Mouse (Mus musculus) hindbrain, embryonic 10.5 days (tissue): Measurements from ENCODE around the gene Dgkh. TPM values are rescaled to one million over a fixed set of nuclear protein-coding genes. Genes with fewer than 3 reads are reported as not detected.
A peak's percentile ranks its signal among the peaks of the same experiment; 100 is the strongest.

Source experiments
- DNase-seq: peaks from one replicate; pipeline ENCODE4 v3.0.0-alpha.2; 2017; ENCODE audit warnings: low spot score
- H3K27ac ChIP-seq: fragments of 300-500 bp; sonication (generic); 2 replicates; pipeline ENCODE4 v1.5.1; 2016; ENCODE audit warnings: mild to moderate bottlenecking, moderate library complexity
- H3K27me3 ChIP-seq: fragments of 300-500 bp; sonication (generic); 2 replicates; pipeline ENCODE4 v1.6.1; 2016; ENCODE audit warnings: mild to moderate bottlenecking; ENCODE audit not compliant: poor library complexity, insufficient read depth, severe bottlenecking
- H3K36me3 ChIP-seq: fragments of 300-500 bp; sonication (generic); 2 replicates; pipeline ENCODE4 v1.6.1; 2016; ENCODE audit warnings: mild to moderate bottlenecking, moderate library complexity
- H3K4me1 ChIP-seq: fragments of 300-500 bp; sonication (generic); replicated peaks from 2 replicates; pipeline ENCODE4 v1.6.1; 2016; ENCODE audit warnings: mild to moderate bottlenecking
- H3K4me3 ChIP-seq: fragments of 300-500 bp; sonication (generic); 2 replicates; pipeline ENCODE4 v1.5.1; 2016; ENCODE audit warnings: mild to moderate bottlenecking, moderate library complexity
- H3K9me3 ChIP-seq: fragments of 300-500 bp; sonication (generic); 2 replicates; pipeline ENCODE4 v1.6.1; 2016; ENCODE audit warnings: mild to moderate bottlenecking, moderate library complexity
- WGBS: fragments of 180-500 bp; shearing (Covaris S2); methylation state at CpG from one replicate; pipeline ENCODE4 v1.1.7; 2016; 5-methylcytosine and 5-hydroxymethylcytosine counted together
- polyA plus RNA-seq: library from polyadenylated mRNA; unstranded; fragments of >200 nt; fragmentation: Nextera tagmentation; extraction: Ambion mirVana; gene quantifications from 2 replicates; pipeline ENCODE4 v1.2.1, GENCODE M21; 2016

The Dgkh gene
- polyA plus RNA-seq, 1 experiment from 2014 or later: 0.88 TPM

DNA sequence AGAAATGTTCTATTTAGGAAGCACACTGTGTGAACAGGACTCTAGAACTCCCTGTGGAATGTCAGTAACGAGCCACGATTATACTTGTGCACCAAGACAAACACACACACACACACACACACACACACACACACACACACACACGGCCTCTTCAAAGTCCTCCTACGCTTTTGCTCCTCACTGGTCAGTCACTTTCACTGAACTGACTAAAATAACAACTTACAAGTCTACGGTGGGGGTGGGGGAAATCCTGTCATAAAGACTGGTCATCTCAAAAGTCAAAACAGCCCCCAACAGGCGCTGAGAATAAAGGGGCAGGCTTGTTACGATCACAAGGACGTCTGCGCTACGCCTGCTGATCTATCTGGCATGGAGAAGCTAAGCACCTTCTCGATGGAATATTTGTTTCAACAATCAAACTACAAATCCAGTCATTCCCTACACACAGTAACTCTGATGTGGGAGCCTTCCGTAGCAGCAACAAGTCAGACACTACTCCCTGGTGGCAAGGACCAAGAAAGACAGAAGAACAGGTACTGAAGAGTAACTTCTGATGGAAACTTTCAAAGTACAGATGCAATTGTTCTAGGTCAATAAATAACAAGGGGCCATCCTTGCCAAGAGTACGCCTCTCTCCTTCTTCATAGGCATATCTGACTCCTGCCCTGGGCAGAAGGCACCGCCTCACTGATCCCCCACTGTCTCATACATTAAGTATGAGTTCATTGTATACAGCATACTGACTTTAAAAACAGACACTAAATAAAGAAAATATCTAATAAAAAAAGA lies 96.8 kb downstream of the Dgkh start:
- Histone ChIP-seq H3K27me3 (no peaks in the 10 kb centered on the region), H3K27ac (no peak overlapping the region), H3K4me3 (no peak overlapping the region), H3K4me1 (peaks cover 15% of the 10 kb centered on the region; the same call in 1 of the 2 replicates), H3K36me3 (no peaks in the 10 kb centered on the region), H3K9me3 (no peaks in the 10 kb centered on the region)
- DNase-seq: no peak
- 84% methylated on average over 14 of the region's 14 CpGs for WGBS

DNA sequence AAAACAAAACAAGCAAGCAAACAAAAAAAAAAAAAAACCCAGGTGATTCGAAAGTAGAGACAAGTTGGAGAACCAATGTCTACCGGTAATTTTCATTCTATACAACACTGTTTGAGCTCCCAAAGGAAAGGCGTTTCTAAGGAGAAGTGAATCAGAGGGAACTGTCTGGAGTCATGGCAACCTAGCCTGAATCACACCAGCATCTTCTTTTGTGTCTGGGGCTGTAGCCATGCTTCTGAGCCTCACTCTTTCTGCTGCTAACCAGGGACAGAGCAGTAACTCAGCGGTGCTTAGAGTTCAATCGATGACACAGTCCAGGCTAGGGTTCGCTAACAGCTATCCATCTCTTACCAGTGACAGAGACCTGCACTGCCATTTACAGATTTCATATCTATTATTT lies 99.8 kb downstream of the Dgkh start:
- H3K4me1 ChIP-seq: peaks cover 15% of the 10 kb centered on the region; the same call in 1 of the 2 replicates
- WGBS: 75% methylated on average over 6 of the region's 6 CpGs
- no peak overlapping the region for H3K4me3 ChIP-seq
- DNase-seq: no peak
- H3K27me3 ChIP-seq: no peaks in the 10 kb centered on the region
- no peaks in the 10 kb centered on the region for H3K9me3 ChIP-seq
- H3K27ac ChIP-seq: no peak overlapping the region
- H3K36me3 ChIP-seq: no peaks in the 10 kb centered on the region

DNA sequence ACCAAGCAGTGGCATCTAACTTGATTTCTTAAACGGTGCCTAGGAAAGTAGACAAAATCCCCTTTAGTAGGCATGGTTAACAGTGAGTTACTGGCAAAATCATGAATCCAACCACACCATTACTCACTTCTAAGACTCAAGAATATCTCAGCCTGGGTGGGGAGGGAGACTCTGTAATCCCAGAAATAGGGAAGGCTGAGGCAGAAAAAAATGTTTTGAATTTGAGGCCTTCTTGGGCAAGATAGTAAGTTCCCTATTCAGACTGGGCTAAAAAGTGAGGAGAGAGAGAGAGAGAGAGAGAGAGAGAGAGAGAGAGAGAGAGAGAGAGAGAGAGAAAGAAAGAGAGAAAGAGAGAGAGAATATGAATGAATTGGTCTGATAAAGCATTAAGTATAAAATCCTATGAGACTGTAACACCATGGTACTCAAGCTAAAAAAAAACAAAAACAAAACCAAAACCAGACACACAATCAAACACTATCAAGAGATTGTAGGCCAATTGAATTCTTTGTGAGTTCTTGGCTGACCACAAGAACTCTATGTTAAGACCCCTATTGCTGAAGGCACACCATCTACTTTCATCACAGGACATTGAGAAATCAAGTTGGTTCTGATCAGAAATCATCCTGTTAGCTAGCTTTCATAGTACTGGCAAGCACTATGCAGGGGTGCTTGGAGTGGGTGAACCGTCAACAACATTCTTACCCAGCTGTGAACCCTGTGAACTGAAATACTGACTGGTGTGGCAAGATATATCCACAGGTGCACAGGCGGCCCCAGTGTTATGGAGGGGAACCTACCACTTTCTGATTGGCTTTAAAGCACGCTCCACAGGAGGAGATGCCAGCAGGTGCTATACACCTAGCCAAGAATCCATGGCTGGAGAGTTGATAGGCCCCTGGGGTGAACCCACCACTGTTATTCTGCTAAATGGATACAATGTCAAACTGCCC lies 101.4 kb downstream of the Dgkh start:
- H3K4me3 ChIP-seq: no peak overlapping the region
- no peaks in the 10 kb centered on the region for H3K9me3 ChIP-seq
- H3K27me3 ChIP-seq: no peaks in the 10 kb centered on the region
- H3K36me3 ChIP-seq: no peaks in the 10 kb centered on the region
- no peak for DNase-seq
- no peak overlapping the region for H3K27ac ChIP-seq
- 88% methylated on average over 4 of the region's 4 CpGs for WGBS
- 0 out of 2 replicates have a peak, but pooled peaks cover 7% of the 10 kb centered on the region for H3K4me1 ChIP-seq

DNA sequence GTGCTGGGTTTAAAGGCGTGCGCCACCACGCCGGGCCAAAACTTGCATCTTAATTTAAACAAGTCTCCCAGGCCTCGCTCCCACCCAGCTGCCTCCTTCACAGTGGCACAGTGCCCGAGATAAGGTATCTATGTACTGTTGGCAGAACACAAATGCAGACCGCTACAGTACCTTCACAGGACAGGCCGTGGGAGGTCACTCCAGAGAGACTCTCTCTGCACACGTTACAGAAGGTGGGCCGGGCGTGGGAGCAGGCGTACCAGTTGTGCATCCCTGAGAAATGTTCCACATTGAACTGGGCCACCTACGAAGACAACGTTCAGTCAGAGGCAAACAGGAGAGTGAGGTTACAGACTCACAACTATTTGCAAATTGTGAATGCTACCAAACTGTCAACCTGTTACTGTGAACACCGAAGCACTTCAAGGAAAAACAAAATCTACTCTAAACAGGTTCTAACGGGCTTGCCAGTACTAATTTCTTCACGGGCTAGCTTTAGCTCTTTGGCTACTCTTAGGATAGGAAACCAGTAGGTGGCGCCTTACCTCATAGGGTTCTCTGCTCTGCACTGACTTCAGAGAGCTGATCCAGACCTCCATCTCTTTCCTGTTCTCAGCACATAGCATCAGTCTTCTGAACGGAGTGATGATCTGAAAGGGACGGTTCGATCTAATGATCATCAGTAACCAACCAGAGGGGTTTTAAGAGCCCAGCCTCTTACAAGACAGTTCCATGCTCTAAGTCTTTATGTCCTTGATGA lies 104.9 kb downstream of the Dgkh start:
- H3K9me3 ChIP-seq: no peaks in the 10 kb centered on the region
- no peak overlapping the region for H3K4me3 ChIP-seq
- H3K27me3 ChIP-seq: no peaks in the 10 kb centered on the region
- no peak overlapping the region for H3K27ac ChIP-seq
- DNase-seq: no peak
- peaks cover 4% of the 10 kb centered on the region; the same call in 1 of the 2 replicates for H3K36me3 ChIP-seq
- 0 out of 2 replicates have a peak, but pooled peaks cover under 1% of the 10 kb centered on the region for H3K4me1 ChIP-seq
- 86% methylated on average over 21 of the region's 21 CpGs for WGBS

DNA sequence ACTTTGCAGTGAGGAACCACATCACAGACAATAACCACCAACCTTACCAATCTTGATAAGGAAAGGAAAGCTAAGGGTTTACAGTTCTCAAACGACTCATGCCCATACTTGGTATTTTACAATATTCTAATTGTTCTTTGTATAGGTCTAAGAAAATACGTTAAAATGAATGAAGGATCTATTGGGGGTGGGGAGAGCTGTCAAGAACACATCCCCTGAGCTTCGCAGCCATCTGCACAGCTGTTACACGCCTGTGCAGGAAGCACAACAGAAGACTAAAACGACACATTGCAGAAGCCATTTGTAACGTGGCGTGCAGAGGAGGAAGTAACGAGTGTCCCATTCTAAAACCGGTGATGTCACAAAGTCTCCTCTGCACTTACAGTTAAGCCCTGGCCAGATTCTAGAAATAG lies 113.7 kb downstream of the Dgkh start:
- H3K27ac ChIP-seq: no peak overlapping the region
- no peaks in the 10 kb centered on the region for H3K27me3 ChIP-seq
- WGBS: 82% methylated on average over 9 of the region's 9 CpGs
- DNase-seq: no peak
- H3K9me3 ChIP-seq: no peaks in the 10 kb centered on the region
- H3K36me3 ChIP-seq: peaks cover 7% of the 10 kb centered on the region; the same call in 1 of the 2 replicates
- no peak overlapping the region for H3K4me3 ChIP-seq
- no peaks in the 10 kb centered on the region for H3K4me1 ChIP-seq

DNA sequence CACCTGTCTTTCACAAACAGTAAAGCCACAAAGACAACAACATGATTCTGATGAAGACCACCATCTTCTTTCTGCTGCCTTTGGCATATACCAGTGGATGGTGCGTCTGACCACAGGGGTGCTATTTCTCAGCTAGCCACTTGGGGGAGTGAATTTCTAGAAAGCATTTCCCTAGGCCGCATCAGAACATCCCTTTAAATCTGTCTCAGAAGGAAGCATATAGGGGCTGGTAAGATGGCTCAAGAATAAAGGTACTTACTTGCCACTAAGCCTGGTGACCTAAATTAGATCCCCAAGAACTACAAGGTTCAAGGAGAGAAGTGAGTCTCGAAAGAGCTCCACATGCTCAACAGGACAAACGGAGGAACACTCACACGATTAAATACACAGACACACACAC lies 119.0 kb downstream of the Dgkh start:
- no peak overlapping the region for H3K4me3 ChIP-seq
- 0 out of 2 replicates have a peak, but pooled peaks cover 5% of the 10 kb centered on the region for H3K36me3 ChIP-seq
- no peaks in the 10 kb centered on the region for H3K4me1 ChIP-seq
- no peaks in the 10 kb centered on the region for H3K9me3 ChIP-seq
- no peaks in the 10 kb centered on the region for H3K27me3 ChIP-seq
- DNase-seq: no peak
- no peak overlapping the region for H3K27ac ChIP-seq
- WGBS: 76% methylated on average over 5 of the region's 5 CpGs

DNA sequence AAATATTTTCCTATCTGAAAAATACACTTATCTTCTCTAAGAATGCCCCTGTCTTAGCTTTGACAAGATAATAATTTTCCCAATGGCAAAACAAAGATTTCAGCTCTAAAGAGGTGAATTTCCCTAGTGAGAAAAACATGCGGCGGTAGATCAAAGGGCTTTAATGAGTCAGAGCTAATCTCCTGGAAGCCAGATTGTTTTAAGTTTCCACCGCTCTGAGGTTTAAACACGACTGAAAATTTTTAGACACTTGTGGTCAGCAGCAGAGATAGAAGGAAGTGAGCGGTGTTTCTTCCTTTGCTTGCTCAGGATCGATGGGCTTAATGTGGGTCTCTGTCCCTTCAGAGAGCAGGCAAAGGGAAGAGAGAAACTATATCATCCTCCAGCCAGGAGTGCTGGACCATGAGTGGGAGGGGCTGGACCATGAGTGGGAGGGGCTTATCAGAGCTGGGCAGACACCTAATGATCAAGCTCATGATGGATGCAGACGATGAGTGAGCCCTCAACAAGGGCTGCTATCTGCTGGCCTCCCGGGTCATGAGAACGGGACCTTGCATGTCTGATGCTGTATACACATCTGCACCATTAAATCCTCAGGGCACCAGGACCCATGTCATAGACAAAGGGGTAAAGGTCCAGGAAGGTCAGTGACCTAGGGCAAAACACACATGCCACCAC lies 120.3 kb downstream of the Dgkh start:
- WGBS: 81% methylated on average over 9 of the region's 9 CpGs
- Histone ChIP-seq H3K27ac (no peak overlapping the region), H3K9me3 (no peaks in the 10 kb centered on the region), H3K27me3 (no peaks in the 10 kb centered on the region), H3K4me3 (no peak overlapping the region), H3K4me1 (no peaks in the 10 kb centered on the region), H3K36me3 (0 out of 2 replicates have a peak, but pooled peaks cover 5% of the 10 kb centered on the region)
- no peak for DNase-seq

DNA sequence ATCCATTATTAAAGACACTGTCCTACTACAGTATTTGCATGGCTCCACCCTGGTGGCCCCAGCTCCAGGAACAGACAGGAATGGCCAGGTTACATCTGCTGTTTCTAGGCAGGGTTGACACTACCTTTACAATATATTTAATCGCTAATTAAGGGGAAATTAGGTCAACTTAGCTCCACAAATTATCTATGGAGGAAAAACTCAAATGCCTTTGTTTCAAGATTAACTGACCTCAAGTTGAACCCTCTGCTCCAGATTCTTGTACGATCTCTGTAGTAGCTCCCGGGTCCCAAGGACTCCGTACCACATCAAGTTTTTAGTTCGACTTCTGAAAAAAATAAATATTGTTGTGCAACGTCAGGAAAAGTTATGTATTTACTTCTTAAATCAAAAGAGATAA lies 137.7 kb downstream of the Dgkh start:
- no peaks in the 10 kb centered on the region for H3K9me3 ChIP-seq
- H3K4me3 ChIP-seq: no peak overlapping the region
- DNase-seq: no peak
- H3K27ac ChIP-seq: no peak overlapping the region
- H3K27me3 ChIP-seq: no peaks in the 10 kb centered on the region
- H3K36me3 ChIP-seq: no peaks in the 10 kb centered on the region
- no peaks in the 10 kb centered on the region for H3K4me1 ChIP-seq
- 92% methylated on average over 6 of the region's 6 CpGs for WGBS

DNA sequence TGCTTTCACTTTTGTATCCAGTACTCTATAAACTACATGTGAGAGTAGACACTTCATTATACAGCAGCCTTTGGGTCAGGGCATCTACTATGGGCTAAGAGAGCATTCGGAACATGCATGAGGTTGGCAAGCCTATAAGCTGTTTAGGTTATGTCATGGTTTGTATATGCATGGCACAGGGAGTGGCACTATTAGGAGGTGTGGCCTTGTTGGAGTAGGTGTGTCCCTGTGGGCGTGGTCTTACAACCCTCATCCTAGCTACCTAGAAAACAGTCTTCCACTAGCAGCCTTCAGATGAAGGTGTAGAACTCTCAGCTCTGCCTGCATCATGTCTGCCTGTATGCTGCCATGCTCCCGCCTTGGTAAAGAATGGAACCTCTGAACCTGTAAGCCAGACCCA lies 139.6 kb downstream of the Dgkh start:
- 92% methylated on average over 3 of the region's 3 CpGs for WGBS
- no peak for DNase-seq
- no peaks in the 10 kb centered on the region for H3K4me1 ChIP-seq
- no peak overlapping the region for H3K27ac ChIP-seq
- no peaks in the 10 kb centered on the region for H3K27me3 ChIP-seq
- H3K9me3 ChIP-seq: no peaks in the 10 kb centered on the region
- H3K36me3 ChIP-seq: no peaks in the 10 kb centered on the region
- no peak overlapping the region for H3K4me3 ChIP-seq

DNA sequence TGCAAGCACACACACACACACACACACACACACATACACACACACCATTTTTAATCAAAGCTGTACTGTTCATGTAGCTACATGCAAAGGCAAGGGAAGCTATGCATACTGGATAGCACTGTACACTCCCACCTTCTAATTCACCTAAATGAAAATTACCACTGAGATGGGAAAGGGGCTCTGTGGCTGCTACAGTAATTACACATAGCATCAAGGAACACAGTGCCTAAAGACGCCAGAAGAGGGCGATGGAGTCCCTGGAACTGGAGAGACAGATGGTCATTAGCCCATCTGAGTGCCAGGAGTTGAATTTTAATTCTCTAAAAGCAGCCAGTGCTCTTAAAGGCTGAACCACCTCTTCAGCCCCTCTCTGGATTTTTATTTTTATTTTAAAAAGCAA lies 142.2 kb downstream of the Dgkh start:
- H3K9me3 ChIP-seq: no peaks in the 10 kb centered on the region
- peak; percentile 52 for DNase-seq
- no peaks in the 10 kb centered on the region for H3K27me3 ChIP-seq
- H3K4me1 ChIP-seq: no peaks in the 10 kb centered on the region
- peaks cover 17% of the 10 kb centered on the region for H3K36me3 ChIP-seq
- WGBS: 6% methylated on average over 2 of the region's 2 CpGs
- H3K4me3 ChIP-seq: no peak overlapping the region
- no peak overlapping the region for H3K27ac ChIP-seq

DNA sequence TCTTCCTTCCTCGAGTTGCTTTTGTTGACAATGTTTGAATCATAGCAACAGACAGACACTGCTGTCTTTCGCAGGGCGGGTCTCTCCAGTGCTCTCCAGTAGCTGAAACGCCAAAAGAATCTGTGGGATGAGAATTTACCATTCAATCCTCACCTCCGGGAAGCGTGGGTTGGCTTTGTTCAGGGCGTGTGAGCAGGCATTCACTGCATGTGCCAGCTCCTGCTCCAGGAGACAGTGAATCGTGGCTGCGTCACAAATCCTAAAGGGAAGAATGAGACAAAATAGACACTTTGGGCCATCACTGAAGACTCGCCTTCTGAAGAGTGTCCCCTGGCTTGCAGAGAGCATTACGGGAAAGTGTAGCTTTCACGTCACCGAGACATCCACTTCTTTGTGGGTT lies 148.4 kb downstream of the Dgkh start:
- Histone ChIP-seq H3K27ac (no peak overlapping the region), H3K9me3 (no peaks in the 10 kb centered on the region), H3K27me3 (no peaks in the 10 kb centered on the region), H3K4me3 (no peak overlapping the region), H3K4me1 (no peaks in the 10 kb centered on the region), H3K36me3 (peaks cover 38% of the 10 kb centered on the region)
- no peak for DNase-seq
- WGBS: 86% methylated on average over 13 of the region's 13 CpGs

DNA sequence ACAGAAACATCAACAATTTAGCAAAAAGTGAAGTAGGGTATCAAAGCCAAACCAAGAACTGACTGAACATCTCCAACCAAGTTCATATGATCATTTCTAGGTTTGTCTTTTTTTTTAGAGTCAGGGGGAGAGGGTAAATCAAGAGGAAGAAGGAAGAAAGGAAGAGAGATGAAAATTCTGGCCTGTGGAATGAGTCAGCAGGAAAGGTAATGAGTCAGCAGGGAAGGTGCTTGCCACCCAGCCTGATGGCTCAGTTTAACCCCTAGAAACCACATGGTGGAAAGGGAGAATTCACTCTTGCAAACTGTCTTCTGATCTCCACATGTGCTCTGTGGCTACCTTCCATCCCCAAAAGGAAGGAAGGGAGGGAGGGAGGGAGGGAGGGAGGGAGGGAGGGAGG lies 149.4 kb downstream of the Dgkh start:
- Histone ChIP-seq H3K27ac (no peak overlapping the region), H3K36me3 (peaks cover 42% of the 10 kb centered on the region), H3K9me3 (no peaks in the 10 kb centered on the region), H3K27me3 (no peaks in the 10 kb centered on the region), H3K4me3 (no peak overlapping the region), H3K4me1 (no peaks in the 10 kb centered on the region)
- DNase-seq: no peak
